Mouse (Mus musculus) erythroblast, embryonic 14.5 days (primary cell): Measurements from ENCODE around the gene Dab1. TPM values are rescaled to one million over a fixed set of nuclear protein-coding genes. Genes with fewer than 3 reads are reported as not detected.

Experiments
- H3K27me3 ChIP-seq: 2 replicates; pipeline ENCODE4 v1.6.1; 2012; ENCODE audit warnings: inconsistent platforms; ENCODE audit not compliant: control insufficient read depth
- H3K36me3 ChIP-seq: 2 replicates; pipeline ENCODE4 v1.6.1; 2012; ENCODE audit warnings: mild to moderate bottlenecking, inconsistent platforms; ENCODE audit not compliant: control insufficient read depth
- H3K4me1 ChIP-seq: 2 replicates; pipeline ENCODE4 v1.6.1; 2012; ENCODE audit warnings: inconsistent platforms; ENCODE audit not compliant: control insufficient read depth
- H3K4me3 ChIP-seq: replicated peaks from 2 replicates; pipeline ENCODE3; 2012; ENCODE audit warnings: moderate library complexity, mild to moderate bottlenecking, inconsistent platforms
- H3K9me3 ChIP-seq: 2 replicates; pipeline ENCODE4 v1.6.1; 2012; ENCODE audit warnings: low read length, inconsistent platforms, mixed read lengths; ENCODE audit not compliant: control insufficient read depth
- GATA1 ChIP-seq: IDR thresholded peaks from 2 replicates; pipeline ENCODE4 v1.6.1; 2012; ENCODE audit warnings: low read length, inconsistent platforms, mixed read lengths
- TAL1 ChIP-seq: IDR thresholded peaks from 3 replicates; pipeline ENCODE4 v1.6.1; 2012; ENCODE audit warnings: low read length, inconsistent platforms, mixed read lengths
- polyA plus RNA-seq: library from polyadenylated mRNA; stranded (reverse); fragments of >175 nt; gene quantifications from 2 replicates; pipeline ENCODE4 v1.2.3, GENCODE M21; 2012

Dab1 gene
- polyA plus RNA-seq, 1 experiment = not detected

- Histone ChIP-seq H3K4me1 (no peaks in the 10 kb centered on the region), H3K4me3 (no peak overlapping the region), H3K27me3 (no peaks in the 10 kb centered on the region), H3K36me3 (no peaks in the 10 kb centered on the region), H3K9me3 (no peaks in the 10 kb centered on the region)
- TF ChIP-seq GATA1 (no peak), TAL1 (no peak)
Observed at GRCm38 (mm10) chr4:104532846-104533245, 913.7 kb downstream of the Dab1 start.

DNA sequence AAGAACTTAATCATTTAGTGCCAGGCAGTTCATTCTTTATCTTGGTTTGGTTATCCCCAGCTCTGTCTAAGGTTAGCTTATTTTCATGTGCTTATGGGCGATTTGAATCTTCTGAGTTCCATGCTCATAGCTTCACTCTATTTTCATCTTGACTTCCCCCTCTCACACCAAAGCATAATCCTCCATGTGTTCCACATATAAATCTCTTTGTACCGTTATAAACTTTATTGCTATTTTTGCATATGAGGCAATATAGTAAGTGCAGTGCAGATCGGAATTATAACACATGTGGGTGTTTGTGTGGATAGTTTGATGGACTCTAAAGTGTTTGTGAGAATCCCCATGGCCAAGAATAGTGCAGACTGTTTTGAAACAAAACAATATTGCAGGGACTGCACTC is 919.3 kb downstream of the Dab1 start:
- H3K9me3 ChIP-seq = no peaks in the 10 kb centered on the region
- H3K27me3 ChIP-seq = no peaks in the 10 kb centered on the region
- H3K4me1 ChIP-seq = no peaks in the 10 kb centered on the region
- no peak overlapping the region for H3K4me3 ChIP-seq
- no peaks in the 10 kb centered on the region for H3K36me3 ChIP-seq
- TF ChIP-seq TAL1 (no peak), GATA1 (no peak)

DNA sequence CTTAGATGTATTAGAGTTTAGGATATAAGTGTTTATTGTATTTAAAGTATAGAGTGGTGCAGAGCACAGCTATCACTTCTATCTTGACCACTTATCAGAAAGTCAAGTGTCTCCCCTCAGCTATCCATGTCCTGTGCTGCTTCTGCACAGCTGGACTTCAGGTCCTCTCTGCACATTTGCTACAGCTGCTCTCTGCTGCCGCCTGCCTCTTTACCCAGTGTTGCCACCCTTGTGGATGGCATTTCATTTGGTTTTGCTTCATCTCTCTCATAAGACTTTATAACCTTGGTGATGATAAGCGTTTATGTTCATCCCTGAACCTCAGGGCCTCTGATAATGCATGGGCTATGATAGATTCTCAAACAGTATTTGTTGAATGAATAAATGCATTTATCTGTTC is 919.9 kb downstream of the Dab1 start:
- Histone ChIP-seq H3K9me3 (no peaks in the 10 kb centered on the region), H3K4me3 (no peak overlapping the region), H3K27me3 (no peaks in the 10 kb centered on the region), H3K4me1 (no peaks in the 10 kb centered on the region), H3K36me3 (no peaks in the 10 kb centered on the region)
- TF ChIP-seq GATA1 = no peak
- TF ChIP-seq TAL1 = no peak

DNA sequence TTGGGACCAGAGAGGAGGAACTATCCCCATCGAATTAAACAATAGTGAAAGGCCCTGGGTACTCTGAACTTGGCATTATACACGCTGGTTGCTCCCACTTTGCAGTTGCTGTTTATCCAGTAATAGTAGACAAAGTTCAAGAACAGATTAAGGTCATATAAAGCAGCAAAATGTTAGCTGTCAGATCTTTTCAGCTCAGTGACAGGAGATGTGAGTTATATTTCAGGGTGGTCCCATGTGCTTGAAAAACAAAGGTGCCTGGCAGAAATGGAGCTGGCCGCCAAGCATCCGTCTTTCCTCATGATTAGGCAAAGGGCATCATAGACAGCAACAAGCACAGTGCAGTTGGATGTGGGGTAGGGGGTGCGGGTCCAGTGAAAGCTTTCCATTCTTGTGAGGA is 927.9 kb downstream of the Dab1 start:
- Histone ChIP-seq H3K4me3 (no peak overlapping the region), H3K9me3 (no peaks in the 10 kb centered on the region), H3K36me3 (no peaks in the 10 kb centered on the region), H3K27me3 (no peaks in the 10 kb centered on the region), H3K4me1 (no peaks in the 10 kb centered on the region)
- no peak for TF ChIP-seq TAL1
- TF ChIP-seq GATA1 = no peak

DNA sequence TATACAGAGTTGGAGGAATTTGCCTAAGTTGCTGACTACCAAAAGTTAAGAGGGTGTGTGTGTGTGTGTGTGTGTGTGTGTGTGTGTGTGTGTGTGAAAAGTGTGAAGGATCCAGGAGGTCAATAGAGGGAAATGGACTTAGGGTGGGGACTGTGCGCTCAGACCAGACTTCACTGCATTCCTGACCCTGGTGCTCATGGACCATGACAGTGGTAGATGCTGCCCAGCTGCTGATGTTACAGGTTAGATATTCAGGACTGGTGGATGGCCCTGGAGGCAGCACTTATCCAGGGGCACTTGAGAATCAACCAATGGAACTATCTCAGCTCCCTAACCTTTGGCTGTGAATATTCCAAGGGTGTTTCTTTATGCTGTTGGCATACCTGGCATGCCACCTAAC is 929.1 kb downstream of the Dab1 start:
- no peaks in the 10 kb centered on the region for H3K27me3 ChIP-seq
- no peak for TF ChIP-seq GATA1
- no peak overlapping the region for H3K4me3 ChIP-seq

DNA sequence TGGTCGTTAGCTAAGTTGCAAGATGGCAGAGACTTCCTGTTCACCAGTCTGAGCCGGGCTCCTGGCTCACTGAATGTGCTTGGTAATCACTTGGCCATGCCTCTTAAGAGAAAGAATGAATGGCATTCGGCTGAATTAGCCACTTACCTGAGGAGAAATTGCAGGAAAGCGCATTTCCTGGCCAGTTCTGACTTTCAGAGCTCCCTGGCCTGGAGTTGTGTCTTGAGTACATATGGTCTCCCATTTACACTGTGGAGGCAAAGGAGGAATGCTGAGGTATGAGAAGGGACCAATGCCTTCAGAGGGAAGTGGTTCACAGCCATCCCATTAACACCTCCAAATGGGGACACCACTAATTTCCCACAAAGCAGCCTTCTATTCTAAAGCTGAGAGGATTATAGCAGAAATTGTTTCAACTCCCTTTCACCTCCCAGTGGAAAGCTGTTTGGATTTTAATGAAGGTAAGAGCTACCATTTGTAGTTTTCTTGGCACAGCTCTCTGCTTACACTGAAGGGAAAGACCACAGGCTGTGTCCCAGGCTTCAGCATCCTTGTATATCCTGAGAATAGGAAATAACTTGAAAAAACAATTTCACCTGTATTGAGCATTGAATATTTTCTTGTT is 931.5 kb downstream of the Dab1 start:
- Histone ChIP-seq H3K4me3 (no peak overlapping the region), H3K9me3 (no peaks in the 10 kb centered on the region), H3K4me1 (no peaks in the 10 kb centered on the region), H3K36me3 (no peaks in the 10 kb centered on the region), H3K27me3 (no peaks in the 10 kb centered on the region)
- TF ChIP-seq GATA1 (no peak), TAL1 (no peak)

More for the DNA sequence above, 929.1 kb downstream of the Dab1 start:
- Histone ChIP-seq H3K9me3 (no peaks in the 10 kb centered on the region), H3K4me1 (no peaks in the 10 kb centered on the region), H3K36me3 (no peaks in the 10 kb centered on the region)

GRCm38 (mm10) chr4:104551390-104552070 is 932.4 kb downstream of the Dab1 start:
- Histone ChIP-seq H3K27me3 (no peaks in the 10 kb centered on the region), H3K36me3 (no peaks in the 10 kb centered on the region), H3K4me3 (no peak overlapping the region), H3K4me1 (no peaks in the 10 kb centered on the region), H3K9me3 (no peaks in the 10 kb centered on the region)
- TF ChIP-seq TAL1 (no peak), GATA1 (no peak)

GRCm38 (mm10) chr4:104555408-104555807 is 936.2 kb downstream of the Dab1 start:
- Histone ChIP-seq H3K27me3 (no peaks in the 10 kb centered on the region), H3K4me3 (no peak overlapping the region), H3K36me3 (no peaks in the 10 kb centered on the region), H3K9me3 (peaks cover 5% of the 10 kb centered on the region; the same call in 1 of the 2 replicates), H3K4me1 (no peaks in the 10 kb centered on the region)
- TF ChIP-seq GATA1 (no peak), TAL1 (no peak)

- Histone ChIP-seq H3K27me3 (no peaks in the 10 kb centered on the region), H3K9me3 (peaks cover 9% of the 10 kb centered on the region), H3K36me3 (no peaks in the 10 kb centered on the region), H3K4me1 (no peaks in the 10 kb centered on the region), H3K4me3 (no peak overlapping the region)
- no peak for TF ChIP-seq GATA1
- no peak for TF ChIP-seq TAL1
Observed at GRCm38 (mm10) chr4:104563512-104563911, 944.4 kb downstream of the Dab1 start.

GRCm38 (mm10) chr4:104570523-104570922 is 951.4 kb downstream of the Dab1 start:
- Histone ChIP-seq H3K36me3 (no peaks in the 10 kb centered on the region), H3K4me1 (no peaks in the 10 kb centered on the region), H3K4me3 (no peak overlapping the region), H3K27me3 (no peaks in the 10 kb centered on the region), H3K9me3 (no peaks in the 10 kb centered on the region)
- TF ChIP-seq GATA1 = no peak
- TF ChIP-seq TAL1 = no peak
